Mouse (Mus musculus): ENCODE measurements around the gene Il1r1.

DNA sequence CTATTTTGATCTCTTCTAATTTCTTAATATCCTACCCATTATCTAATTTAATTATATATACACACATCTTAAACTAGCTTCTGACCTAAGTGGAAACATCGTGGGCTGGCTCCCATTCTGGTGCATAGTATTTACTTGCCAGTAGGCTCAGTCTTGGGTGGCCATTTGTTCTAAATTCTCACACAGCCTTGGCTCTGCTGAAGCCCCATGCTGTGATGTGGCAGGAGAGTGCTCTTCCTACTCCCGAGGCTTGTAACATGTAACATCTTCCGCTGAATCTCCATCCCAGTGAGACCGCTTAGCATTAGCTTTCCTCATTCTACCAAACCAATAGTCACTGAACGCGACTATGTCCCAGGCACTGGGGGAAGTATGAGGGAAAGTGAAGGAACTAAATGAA lies 43.0 kb downstream of the Il1r1 start:
- TF ChIP-seq POLR2A (IDR thresholded peaks at IDR 0.05; ENCODE audit: low read depth, low read length) = no peak
- TF ChIP-seq CTCF (IDR thresholded peaks at IDR 0.05; ENCODE audit: borderline replicate concordance, insufficient read depth, low read length) = no peak
